Mouse (Mus musculus): ENCODE measurements around the gene Cuta.
A peak's percentile ranks its signal among the peaks of the same experiment; 100 is the strongest.

Cuta gene

DNA sequence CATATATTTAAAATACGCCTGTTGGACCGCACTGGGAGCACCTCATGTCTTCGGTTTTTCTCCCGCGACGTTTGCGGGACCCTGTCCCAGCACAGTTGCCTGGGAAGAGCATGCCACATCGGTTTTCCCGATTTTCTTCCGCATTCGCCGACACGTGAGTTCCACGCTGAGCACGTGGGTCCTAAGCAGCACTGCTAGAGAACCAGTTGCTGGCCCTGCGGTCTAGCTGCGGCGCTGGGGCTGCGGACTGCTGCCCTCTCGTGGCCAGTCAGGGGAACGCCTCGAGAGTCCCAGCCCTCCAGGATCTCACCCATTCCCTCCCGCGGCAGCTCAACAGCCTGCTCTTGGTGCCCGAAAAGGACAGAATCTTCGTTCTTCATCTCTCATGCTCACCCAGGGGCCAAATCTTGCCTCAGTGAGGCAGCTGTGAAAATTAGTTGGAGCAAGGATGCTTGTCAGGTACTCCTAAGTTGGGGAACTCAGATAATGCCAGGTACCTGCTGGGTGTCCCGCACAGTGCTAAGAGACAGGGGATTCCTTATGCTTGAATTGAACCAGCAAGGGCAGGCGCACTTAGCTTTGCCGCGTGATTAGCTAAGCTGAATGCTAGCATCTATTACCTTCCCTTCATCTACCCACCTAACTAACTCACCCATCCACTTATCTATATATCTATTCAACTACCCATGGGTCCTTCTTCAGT, 53.2 kb downstream of the Cuta start:
- DNase-seq (ENCODE audit: low spot score), result peak; percentile 80

- DNase-seq (ENCODE audit: low spot score), result peak; percentile 70
Measured at GRCm38 (mm10) chr17:26884995-26885926, 54.1 kb downstream of the Cuta start.

All from layer of hippocampus, adult 11-12 months (tissue).